Mouse (Mus musculus) natural killer cell, adult 2 months (primary cell): ENCODE data around the gene Mlkl.
"Not testable (repeated sequence)": the region's sequence is repeated elsewhere in the genome, so short reads cannot be mapped to it uniquely, and the experiment has no call there.

Experiments
- DNase-seq, 2 experiments: peaks; one replicate each; pipeline ENCODE4 v3.0.0; 2022; ENCODE audit warnings: low spot score in 2 of 2

Gene Mlkl

DNA sequence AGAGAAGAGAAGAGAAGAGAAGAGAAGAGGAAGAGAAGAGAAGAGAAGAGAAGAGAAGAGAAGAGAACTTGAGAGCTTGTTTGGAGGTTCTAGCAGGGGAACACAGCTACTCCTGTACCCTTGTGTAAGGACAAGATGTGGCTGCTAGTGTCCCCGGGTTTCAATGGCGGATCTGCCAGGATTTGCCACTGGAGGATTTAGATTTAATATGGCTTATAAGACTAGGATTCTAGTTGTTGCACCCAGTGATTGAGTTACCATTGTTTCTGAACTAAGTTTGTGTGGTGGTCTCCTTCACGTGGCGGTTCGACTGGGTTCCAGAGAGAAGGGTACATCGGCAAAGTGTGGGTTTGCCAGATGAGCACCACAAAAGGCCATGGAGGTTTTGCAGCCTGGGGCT, 24.0 kb downstream of the Mlkl start:
- DNase-seq = not testable (repeated sequence)

DNA sequence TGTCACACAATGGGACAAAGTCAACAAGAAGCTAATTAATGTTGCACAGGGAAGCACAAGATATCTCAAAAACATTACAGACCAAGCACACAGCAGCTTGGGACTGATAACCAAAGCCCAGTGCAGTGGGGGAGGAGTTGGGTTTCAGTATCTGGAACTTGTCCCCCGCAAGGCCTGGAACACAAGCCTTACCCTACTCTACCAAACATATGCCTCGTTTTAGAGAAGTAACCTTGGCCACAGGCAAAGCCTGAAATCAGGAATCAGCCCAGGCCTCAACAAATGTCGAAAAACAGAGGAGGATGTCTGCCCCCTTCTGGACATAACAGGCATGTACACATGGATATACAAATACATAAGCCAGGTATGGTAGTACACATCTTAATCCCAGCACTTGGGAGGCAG, 25.2 kb downstream of the Mlkl start:
- DNase-seq = peak in 1 of 2 experiments; percentile 1

DNA sequence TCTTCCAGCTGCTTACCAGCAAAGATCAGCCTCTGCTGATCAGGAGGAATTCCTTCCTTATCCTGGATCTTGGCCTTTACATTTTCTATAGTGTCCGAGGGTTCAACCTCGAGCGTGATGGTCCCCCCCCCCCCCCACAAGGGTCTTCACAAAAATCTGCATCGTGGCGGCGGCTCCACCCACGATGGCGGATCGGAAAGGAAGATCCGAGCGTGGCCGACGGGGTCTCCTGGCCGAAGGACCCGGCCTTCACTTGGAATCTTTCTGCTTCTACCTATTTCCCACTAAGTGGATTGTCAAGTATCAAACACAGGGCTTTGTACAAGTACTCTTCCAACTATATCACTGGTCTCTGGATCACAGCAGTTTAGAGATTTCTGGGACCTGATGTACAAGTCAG, 28.0 kb downstream of the Mlkl start:
- not testable (repeated sequence) for DNase-seq

DNA sequence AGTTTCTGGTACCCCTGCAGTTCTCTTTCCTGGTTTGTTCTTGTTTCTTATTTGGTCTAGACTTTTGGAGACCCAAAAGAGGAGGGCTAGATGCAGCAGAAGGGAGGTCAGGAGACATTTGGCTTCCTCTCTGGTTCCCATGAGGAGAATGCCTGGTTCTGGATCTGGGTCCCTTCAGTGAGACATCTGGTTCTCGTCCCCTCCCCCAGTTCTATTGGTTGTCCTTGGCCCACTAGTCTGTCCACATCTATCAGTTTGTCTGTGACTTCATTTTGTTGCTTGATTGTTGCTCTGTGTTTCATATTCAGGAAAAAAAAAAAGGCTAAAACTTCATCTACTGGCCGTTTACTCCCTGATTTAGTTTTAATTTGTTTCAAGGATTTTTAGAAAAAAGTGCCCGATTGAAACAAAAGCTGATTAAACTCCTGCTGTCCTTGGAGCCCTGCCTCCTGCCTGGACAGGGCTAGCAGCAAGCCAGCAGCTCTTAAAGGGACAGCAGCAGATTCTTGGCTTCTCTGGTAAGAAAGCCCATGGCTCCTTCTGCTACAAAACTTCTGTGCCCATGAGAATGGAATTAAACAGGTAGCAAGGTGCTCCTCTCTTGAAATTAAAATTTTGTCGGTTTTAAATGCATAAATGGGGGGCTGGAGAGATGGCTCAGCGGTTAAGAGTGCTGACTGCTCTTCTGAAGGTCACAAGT, 32.8 kb downstream of the Mlkl start:
- no peak for DNase-seq

DNA sequence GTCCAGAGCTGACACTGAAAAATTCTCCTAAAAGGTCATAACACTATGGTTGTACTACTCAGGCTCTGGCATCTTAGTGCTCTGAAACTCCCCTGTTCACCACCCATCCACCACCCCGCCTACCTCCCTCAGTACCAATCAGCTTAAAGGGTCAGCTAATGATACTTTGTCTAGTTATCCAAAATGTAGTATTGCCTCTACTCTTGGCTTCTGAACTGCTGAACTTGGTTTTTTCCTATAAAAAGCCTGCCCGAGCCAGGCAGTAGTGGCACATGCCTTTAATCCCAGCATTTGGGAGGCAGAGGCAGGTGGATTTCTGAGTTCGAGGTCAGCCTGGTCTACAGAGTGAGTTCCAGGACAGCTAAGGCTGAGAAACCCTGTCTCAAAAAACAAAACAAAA, 33.6 kb downstream of the Mlkl start:
- DNase-seq = no peak

DNA sequence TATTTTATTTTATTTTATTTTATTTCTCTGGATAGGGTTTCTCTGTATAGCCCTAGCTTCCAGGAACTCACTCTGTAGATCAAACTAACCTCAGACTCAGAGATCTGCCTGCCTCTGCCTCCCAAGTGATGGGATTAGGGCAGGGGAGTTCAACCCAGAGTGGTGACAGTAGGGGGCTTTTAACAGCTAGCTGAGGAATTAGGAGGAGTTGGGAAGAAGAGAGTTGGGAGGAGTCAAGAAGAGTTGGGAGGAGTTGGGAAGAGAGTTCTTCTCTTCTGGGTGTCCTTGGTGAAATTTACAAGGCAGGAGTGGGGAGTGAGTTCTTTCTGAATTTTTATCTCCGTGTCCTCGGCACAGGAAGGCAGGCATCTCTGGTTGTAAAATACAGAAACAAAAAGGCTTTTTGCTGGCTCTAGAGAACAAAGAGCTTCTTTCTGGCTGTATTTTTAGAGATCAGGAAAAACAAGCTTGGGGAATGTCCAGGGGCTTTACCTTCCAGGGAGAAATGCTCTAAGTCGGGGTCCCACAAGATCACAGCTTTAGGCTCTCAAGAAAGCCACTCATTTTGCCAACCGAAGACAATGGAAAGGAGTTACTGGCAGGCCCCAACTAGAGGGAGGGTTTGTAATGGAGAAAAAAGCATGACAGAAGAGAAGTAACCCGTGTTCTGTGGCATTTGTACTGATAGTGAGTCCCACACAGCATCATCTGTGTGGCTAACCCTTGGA, 34.7 kb downstream of the Mlkl start:
- DNase-seq = not testable (repeated sequence)

DNA sequence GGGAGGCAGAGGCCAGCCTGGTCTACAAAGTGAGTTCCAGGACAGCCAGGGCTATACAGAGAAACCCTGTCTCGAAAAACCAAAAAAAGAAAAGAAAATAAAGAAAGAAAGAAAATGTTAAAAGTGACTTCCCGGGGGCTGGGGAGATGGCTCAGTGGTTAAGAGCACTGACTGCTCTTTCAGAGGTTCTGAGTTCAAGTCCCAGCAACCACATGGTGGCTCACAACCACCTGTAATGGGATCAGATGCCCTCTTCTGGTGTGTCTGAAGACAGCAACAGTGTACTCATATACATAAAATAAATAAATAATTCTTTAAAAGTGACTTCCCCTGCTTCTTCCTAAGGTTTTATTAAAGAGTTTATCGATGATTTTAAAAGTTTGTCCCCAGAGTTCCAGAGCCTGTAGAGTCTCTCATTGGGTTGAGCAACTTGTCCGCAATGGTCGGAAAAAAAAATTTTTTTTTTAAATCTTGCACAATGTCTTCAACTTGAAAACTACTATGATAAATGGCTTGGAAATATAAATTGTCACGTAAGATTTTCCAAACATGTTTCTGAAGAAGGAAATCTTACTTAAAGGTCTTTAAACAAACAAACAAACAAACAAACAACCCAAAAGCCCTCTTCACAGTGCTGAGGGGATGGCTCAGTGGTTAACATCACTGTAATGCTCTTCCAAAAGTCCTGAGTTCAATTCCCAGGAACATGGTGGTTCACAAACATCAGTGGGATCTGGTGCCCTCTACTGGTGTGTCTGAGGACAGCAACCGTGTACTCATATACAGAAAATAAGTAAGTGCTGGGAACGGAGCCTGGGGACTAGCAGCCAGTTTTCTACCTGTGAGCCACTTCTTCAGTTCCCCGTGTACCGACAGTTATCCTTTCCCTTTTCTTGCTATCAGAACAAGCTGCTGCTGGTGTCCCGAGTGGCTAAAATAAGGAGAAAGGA, 37.1 kb downstream of the Mlkl start:
- DNase-seq = no peak

DNA sequence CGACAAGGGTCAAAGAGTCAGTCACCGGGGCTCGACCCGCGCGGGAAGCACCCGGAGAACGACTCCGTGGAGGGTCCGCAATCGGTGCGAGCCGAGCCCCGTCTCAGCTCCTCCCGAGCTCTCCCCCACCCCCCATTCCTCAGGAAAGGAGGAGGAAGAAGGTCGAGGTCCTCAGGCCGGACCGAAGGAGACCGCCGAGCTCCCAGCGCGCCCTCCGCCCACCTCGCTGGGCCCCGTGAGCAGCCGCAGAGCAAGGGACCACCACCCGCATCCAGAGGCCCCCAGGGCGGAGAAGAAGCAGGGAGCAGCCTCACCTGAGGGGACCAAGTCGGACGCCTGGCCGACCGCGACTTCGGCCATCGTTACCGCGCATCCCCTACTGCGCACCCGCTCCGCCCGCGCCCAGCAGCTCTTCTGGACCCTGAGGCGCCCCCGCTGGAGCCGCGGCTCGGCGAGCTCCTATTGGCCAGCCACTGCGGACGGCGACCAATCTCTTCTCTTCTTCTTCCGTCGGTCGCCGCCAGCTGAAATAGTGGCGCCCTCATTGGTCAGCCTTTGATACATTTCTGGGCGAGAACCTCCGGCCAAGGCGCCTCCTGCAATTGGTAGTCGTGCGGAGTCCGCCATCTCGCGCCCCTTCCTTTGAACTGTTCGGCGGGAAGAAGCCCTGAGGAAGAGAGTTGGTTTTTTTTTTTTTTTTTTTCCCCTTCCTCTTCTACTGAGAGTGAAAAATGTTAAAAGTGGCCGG, 38.0 kb downstream of the Mlkl start, which contains the start of gene Rfwd3:
Gene Rfwd3, minus strand, starts transcription at position 402 of the 748 bp plus-strand sequence.
- peak; percentile 95 to 97 for DNase-seq

DNA sequence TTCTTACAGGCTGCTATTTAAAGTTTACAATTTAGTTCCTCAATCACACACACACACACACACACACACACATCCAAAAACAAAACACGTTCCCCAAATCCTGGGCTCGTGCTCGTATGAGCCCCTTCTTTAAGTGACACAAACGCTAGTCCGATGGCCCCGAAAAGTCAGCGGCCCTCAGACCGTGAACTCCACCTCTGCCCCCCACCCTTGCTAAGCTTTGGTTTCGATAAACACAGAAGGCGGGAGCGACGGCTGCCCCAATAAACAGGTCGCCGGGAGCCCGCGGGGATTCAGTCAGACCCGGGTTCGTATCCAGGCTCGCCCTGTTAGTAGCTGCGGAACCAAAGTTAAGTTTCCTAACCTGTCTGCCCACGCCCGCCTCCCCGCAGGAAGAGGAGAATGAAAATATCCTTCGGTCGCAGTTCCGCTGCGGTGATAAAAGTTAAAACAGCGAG, 38.6 kb downstream of the Mlkl start:
- DNase-seq = peak; percentile 62 to 70

DNA sequence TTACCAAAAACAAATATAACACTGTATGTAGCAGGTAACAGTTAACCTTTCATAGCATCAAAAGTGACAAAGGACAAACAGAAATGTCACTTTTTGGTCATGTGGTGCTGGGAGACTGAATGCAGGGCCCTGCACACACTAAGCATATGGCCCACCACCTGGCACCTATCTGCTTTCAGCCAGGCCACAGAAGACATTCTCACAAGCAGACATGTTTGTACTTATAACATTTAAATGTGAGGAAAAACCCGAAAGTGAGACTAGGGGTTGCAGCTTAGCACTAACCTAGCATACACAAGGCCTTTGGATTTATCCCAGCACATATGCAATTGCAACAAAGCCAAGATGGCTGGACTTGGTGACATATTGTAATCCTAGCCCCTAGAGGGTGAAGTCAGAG, 40.0 kb downstream of the Mlkl start:
- DNase-seq = no peak

DNA sequence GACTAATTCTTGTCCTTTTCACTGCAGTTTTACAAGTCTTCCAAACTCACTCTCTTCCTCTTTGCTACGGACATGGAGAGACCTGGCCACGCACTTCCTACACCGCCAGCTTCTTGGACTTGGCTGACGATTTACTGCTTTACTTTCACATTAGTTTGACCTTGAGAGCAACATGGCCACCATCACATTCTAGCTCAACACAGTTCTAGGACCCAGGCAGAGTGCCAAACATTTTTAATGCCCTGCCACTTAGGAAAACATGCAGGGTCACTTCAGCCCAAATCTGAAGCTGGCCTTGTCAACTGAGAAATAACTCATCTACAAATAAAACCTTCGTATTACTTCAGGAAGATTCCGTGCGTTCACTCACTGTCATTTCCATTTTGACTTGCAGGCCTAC, 46.2 kb downstream of the Mlkl start:
- no peak for DNase-seq

DNA sequence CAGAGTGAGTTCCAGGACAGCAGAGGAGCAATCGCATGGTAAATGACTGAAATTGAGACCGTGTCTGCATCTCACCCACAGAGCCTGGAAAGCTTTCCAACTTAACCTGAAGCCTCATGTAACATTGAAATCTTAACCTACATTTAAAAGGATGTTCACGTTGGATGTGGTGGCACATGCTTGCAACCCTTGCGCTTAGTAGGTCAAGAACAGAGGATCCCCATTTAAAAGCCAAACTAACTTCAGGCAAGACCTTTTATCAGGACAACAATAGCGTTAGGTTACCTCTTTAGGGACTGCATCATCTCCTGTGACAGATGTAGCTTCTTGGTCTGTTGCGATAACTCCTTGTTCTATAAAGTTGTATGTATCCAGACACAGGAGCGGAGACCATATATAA, 47.4 kb downstream of the Mlkl start:
- DNase-seq = no peak

DNA sequence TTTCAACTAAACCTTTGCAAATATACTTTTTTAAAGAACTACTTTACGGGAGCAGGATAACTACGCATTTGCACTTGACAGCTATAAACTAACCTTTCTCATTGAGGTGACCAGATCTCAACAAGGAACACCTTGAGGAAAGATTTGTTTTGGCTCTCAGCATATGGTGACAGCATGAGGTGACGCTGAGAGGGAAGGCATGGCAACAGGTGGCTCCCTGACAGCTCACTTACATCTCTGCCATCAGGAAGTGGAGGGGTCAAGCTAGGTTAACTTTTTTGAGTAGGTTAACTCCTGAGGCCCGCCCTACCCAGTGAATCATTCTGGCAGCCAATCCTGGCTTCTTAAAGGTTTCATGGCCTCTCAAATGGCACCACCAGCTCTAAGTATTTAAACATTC, 52.4 kb downstream of the Mlkl start:
- no peak for DNase-seq

DNA sequence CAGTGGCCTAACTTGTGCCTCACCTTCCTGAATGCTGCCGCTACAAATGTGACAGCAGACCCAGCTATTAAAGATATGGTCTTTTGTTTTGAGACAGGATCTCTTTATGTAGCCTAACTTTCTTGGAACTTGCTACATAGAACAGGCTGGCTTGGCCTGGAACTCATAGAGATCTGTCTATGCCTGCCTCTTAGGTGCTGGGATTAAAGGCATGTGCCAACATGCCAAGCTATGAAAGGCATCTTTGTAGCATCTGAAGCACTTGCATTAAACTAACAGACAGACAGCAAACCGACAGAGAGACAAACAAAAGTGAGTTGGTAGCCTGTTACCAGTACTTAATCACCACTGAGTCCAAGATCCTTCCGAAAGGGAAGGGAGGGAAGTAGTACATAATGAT, 55.9 kb downstream of the Mlkl start:
- no peak for DNase-seq

DNA sequence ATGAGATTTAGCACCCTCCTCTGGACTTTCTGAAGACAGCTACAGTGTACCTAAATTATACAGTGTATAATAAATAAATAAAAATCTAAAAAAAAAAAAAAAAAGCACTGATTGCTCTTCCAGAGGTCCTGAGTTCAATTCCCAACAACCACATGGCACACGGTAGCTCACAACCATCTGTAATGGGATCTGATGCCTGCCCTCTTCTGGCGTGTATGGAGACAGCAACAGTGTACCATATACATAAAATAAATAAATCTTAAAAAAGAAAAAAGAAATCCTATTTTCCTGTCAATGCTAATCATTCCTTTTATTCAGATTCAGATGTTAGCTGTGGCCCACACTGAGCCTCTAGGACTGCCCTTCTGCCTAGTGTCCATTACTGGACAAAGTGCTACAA, 69.7 kb downstream of the Mlkl start:
- no peak for DNase-seq

DNA sequence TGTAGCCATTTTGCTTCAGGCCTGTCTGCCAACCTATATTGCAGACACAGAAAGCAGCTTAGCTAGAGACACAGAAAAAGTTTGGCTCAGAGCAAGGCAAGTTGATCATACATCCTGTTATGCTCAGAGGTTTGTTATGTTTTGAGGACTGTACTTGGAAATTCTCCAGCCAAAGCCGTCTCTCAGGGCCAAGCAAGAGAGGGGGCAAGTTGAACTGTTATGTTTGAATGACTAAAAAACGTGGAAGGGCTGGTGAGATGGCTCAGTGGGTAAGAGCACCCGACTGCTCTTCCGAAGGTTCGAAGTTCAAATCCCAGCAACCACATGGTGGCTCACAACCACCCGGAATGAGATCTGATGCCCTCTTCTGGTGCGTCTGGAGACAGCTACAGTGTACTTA, 71.8 kb downstream of the Mlkl start:
- not testable (repeated sequence) for DNase-seq

DNA sequence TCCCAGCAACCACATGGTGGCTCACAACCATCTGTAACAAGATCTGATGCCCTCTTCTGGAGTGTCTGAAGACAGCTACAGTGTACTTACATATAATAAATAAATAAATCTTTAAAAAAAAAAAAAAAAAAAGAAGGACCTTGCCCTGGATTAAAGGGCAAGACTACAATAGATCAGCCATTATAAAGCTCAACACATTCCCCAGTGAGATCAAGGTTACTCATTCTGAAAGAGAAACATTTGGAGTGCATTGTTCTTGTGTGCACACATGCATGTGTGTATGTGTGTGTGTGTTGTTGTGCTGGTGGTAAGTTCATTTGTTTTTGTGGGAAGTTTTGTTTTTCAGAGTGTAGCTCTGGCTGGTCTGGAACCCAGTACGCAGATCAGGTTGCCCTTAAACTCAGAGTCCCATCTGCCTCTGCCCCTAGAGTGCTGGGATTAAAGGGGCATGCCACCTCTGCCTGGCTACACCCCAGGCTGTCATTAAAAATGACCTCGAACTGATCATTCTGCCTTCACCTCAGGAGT, 73.2 kb downstream of the Mlkl start:
- DNase-seq = no peak

DNA sequence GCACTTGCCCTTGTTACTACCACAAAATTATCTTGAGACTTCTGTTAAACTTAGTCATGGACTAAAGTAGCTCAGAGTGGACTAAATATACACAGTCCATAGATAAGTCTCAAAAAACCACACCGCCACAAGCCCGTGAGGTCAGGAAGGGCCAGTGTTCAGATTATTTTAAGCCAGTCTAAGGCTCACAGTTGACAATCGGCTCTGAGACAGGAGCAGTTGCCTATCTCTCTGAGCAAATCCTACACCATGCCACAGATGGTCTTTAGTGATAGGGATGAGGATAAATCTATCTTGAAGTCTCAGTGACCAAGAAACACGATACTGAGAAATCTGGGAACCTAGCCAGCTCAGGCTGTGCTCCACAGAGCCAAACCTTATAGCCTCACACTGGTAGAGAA, 76.0 kb downstream of the Mlkl start:
- no peak for DNase-seq
